Mouse (Mus musculus) kidney, adult 11 months (tissue): ENCODE results near the gene Papola.

Experiments used
- DNase-seq: peaks from one replicate; pipeline ENCODE4 v3.0.0; 2022

The Papola gene

GRCm38 (mm10) chr12:105784196-105784999, at the start of gene Papola:
Gene Papola, plus strand, starts transcription at chr12:105784694.
- peak; percentile 90 for DNase-seq

DNA sequence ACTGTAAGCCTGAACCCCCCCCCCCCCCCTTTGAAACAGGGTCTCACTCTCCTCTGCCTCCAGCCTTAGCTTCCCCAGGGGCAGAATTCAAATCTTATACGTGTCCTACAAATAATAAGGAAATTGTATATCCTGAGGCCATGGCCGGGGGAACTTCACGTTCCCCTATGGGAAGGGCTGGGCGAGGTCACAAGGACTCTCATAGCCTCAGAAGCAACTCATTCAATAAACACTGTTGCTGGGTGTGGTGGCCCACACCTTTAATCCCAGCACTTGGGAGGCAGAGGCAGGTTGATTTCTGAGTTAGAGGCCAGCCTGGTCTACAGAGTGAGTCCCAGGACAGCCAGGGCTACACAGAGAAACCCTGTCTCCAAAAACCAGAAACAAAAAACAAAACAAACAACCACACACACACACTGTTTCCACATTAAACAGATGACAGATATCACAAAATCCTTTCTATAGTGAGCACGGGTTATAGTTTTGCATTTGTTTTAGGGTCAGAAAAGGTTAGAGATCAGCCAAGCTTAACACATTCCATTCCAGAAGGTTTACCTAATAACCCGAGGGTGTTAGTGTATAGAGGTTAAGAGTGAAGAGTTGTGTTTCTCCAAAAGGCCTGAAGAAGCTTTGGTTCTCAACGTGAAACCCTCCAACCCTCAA, 49.1 kb upstream of the Papola start:
- DNase-seq = no peak

- no peak for DNase-seq
Measured at GRCm38 (mm10) chr12:105735889-105736251, 48.6 kb upstream of the Papola start.

DNA sequence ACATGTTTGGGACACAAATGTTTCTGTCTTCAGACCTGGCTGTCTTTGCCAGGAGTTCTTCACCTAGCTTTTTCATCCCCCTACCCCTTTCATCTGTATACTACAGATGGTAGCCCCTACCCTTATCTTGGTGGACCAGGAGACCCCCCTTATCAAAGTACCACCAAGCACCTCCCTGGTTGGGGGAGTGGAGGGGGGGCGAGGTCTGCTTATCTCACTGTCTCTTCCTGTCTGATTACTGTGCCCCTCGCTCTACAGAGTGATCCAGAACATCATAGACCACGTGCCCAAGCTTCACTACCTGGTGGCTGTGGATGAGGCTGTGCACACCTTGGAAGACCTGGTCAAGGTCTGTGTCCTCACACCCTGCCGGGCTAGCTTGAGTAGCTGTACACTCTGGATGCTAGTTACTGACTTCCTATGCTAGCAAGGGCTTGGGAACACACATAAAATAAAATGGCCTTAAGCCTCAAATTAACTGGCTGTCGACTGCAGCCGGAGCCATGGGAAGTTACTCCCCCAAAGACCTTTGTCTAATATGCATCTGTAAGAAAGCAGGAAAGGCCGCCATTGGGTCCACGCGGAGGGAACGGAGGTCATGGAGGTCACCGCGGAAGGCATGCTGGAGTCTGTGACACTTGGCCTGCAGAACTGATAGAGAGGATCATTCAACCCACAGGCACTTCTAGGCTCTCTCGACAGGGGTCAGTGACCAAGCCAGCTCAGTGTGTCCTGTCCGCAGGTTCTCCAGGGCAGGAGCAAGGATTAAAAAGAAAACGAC, 46.0 kb upstream of the Papola start:
- DNase-seq = no peak

DNA sequence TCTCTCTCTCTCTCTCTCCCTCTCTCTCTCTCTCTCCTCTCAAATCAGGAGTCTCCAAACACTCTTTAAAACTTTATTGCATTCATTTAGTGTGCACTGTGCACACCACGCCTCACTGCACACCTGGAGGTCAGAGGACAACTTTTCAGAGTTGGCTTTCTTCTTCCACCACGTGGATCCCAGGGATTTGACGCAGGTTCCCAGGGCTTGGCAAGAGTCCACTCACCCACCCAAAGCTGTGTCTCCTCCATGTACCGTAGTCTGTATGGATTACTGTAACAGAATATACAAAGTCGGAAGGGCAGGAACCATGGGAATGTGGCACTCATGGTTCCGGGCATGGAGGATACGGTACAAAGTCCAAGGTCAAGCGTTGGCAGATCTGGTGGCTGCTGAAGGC, 44.8 kb upstream of the Papola start:
- peak; percentile 53 for DNase-seq

GRCm38 (mm10) chr12:105748114-105748513, 36.4 kb upstream of the Papola start:
- no peak for DNase-seq

- peak; percentile 52 for DNase-seq
Measured at GRCm38 (mm10) chr12:105753813-105754212, 30.7 kb upstream of the Papola start.

GRCm38 (mm10) chr12:105757816-105758497, 26.5 kb upstream of the Papola start:
- DNase-seq = peak; percentile 87

DNA sequence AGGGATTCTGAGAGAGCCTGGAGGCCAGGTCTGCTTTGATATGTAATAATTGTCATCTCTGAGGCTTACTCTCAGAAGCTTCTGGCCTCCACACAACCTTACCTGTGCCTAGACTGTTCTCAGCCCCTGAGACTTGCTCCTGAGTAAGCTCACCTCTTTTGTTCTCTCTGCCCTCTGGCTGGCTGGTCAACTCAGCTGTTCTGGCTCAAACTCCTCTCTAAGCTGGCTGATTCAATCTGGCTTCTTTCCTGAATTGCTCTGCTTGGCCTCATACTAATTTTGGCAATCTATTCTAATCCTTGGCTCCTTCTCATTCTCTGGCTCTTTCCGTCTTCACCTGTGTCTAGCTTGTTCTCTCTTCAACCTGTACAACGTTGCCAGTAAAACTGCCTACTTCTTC, 25.6 kb upstream of the Papola start:
- DNase-seq = peak; percentile 39

- DNase-seq = no peak
Measured at GRCm38 (mm10) chr12:105759849-105760478, 24.5 kb upstream of the Papola start.

DNA sequence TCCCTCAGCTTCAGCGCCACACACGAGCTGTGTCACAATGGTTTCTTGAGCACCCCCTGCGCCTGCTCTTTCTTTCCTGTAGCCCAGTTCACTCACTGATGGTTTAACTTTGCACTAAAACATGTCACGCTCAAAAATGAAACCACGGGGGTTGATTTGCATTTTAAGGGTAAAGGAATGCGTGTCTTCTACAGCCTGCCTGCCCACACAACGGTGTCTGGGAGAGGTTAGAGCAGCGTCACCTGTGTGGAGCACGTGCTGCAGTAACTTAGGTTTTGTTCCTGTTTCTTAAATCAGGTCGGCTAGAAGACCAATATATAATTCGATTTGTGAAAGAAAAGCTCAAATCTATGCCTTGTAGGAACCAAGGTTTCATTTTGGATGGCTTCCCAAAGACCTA, 23.3 kb upstream of the Papola start:
- DNase-seq = peak; percentile 62

GRCm38 (mm10) chr12:105761629-105762028, 22.9 kb upstream of the Papola start:
- no peak for DNase-seq

DNA sequence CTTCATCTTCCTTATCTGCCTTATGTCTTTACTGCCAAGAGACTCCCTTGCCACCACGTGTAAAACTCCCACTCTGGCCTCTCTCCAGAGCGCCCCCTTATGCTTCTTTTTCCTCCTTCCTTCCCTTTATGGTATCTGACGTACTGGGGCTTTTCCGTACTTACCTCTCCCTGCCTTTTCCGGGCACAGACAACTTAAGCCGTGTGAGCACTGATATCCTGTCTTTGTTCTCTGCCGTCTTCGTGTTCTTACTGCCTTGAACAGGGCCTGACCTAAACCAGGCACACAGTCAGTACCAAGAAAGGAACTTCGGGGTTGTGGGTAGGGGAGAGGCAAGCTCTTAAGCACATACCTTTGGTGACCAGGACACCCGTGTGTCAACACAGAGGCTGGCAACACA, 14.8 kb upstream of the Papola start:
- DNase-seq = no peak

- no peak for DNase-seq
Measured at GRCm38 (mm10) chr12:105774871-105775270, 9.6 kb upstream of the Papola start.

DNA sequence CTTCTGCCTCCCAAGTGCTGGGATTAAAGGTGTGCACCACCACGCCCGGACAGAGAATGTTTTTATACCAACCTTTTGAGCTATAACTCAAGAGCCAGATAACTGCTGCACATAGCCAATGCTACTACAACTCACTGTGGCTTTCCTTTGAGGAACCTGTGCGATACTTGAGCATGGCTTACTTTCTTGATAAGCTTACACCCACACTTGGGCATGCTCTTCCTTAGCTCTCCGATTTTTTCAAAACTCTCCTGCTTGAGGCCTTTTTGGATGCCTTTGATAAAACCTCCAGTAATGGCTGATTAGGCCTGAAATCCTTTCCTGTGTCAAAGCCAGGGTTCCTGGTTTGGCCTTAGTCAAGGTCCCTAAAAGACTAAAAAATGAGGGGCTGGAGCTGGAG, 6.8 kb upstream of the Papola start:
- DNase-seq = no peak

DNA sequence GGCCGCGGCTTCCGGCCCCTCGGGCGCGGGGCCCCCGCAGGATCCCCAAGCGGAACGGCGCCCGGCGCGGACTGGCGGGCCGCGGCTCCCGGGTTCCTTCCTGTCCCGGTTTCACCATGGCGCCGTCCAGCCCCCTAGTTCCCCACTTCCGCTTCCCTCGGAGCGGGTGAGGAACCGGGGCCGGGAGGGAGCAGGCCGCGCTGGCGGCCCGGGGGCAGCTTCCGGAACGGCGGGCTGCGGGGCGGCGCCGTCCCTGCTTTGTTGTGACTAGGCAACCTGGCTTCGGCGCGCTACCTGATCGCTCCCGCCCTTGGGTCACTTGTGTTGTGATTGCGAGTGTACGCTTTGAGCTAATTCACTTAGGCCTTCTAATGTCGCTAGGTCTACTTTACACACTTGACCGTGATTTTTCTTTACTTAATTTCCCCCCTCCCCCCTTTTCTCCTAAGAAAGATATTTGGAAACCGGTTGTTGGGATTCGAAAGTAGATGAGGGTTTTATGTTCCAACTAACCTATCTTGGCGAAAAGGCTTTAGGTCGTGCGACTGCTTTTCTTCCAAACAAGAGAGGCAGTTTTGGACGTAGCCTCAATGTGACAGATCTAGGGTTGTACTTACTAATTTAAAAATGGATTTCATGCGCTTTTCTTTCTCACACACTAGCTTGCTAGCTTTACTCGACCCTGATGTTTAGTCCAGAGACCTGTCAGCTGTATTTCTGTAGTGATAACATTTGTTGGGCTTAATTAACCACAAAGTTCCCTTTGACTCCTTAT, 693 bp downstream of the Papola start:
- peak; percentile 75 for DNase-seq

GRCm38 (mm10) chr12:105786113-105786512, 1.6 kb downstream of the Papola start:
- DNase-seq = no peak

- DNase-seq = no peak
Measured at GRCm38 (mm10) chr12:105787626-105788025, 3.1 kb downstream of the Papola start.

DNA sequence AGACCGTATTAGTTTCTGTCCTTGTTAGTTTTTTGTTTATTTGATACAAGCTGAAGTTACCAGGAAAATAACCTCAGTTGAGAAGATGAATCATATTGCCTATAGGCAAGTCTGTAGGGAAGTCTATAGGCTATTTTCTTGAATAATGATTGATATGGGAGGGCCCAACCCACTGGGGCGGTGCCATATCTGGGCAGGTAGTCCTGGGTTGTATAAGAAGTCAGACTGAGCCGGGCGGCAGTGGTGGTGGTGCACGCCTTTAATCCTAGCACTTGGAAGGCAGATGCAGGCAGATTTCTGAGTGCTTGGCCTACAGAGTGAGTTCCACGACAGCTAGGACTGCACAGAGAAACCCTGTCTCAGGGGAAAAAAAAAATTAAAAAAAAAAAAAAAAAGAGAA, 5.4 kb downstream of the Papola start:
- DNase-seq = no peak

DNA sequence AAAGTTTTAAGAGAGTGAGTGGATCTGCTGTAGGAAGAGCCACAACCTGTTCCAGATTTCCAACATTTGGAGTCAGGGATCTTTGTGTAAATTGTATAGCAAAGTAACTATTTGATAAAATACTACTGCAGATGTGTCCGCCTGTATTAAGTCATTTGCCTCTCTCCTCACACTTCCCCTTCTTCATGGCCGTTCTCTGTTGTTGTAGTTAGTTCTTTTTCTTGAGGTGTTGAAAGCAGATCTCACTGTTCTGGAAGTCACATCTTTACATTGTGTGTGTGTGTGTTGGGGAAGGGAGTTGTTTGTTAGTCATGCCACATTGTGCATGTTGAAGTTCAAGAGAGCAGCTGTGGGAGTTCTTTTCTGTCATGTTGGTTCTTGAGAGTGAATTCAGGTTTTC, 10.4 kb downstream of the Papola start:
- DNase-seq = no peak

DNA sequence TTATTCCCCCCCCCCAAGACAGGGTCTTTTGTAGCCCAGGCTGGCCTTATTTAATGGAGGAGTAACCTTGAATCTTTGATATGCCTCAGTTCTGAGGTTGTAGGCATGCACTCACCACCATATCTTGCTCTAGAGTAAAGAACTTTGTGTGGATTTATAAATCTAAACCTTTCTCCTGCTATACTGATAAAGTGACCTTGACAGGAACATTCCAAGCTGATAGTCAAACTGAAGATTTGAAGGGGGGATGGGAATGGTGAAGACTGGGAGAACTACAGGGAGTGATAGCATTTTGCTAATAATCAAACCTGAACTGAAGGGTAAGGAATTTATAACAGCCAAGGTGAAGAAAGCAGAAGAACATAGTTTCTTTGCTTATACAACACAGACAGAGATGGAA, 13.5 kb downstream of the Papola start:
- no peak for DNase-seq

DNA sequence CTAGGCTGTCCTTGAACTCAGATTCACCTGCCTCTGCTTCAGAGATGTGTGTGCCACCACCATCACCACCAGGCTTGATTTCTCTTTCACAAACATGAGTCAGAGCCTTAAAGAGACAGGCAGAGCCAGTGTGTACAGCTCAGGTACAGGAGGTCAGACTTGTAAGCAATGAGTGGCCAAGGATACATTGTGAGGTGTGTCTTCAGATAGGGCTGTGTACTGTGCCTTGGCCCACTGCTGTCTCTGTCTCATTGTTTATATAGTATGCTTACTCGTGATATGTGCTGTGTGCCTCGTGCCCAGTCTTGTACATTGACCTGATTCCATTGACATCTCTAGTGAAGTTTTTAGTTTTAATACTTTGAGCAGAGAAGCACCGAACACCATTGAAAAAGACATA, 21.3 kb downstream of the Papola start:
- no peak for DNase-seq
